Mouse (Mus musculus): ENCODE results near the gene A530064D06Rik.

DNA sequence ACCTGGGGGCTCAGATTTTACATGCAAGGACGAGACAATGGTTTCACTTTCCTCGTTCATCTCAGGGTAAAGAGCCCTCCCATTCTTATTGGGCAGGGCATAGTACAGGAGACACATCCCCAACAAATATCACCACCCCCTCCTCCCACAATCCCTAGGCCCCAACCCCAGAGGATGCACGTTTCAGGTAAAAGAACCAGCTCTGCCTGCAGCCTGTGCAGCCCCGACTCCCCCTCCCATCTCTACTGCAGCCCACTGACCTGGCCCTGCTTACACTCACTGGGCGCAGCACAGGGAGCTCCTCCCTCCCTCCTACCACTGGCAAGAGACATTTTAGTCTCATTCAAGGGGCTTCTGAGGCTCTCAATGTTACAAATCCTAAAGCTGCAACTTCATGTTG lies 46.4 kb upstream of the A530064D06Rik start:
- TF ChIP-seq CTCF (IDR thresholded peaks at IDR 0.05; ENCODE audit: low read depth) (no peak), EP300 (IDR thresholded peaks at IDR 0.05; ENCODE audit: low read depth) (no peak)

All from liver, embryonic 14.5 days (tissue).